Mouse (Mus musculus) MEL (cell line): ENCODE data around the gene Cmss1. TPM values are rescaled to one million over a fixed set of nuclear protein-coding genes. Genes with fewer than 3 reads are reported as not detected.

ENCODE experiments used
- DNase-seq: peaks from one replicate; pipeline ENCODE4 v3.0.0; 2011; ENCODE audit warnings: low read depth, low spot score
- H3K27ac ChIP-seq: 2 replicates; pipeline ENCODE4 v1.5.1; 2012; ENCODE audit warnings: low read depth, mild to moderate bottlenecking, control low read depth, low read length, moderate library complexity; ENCODE audit not compliant: control insufficient read depth
- H3K27me3 ChIP-seq, 2 experiments: fragments of 150-350 bp in 1 of 2; sonication (generic) in 1 of 2; 2 replicates each; pipeline ENCODE4 v1.6.1; 2012; ENCODE audit warnings: low read length in 2 of 2, mild to moderate bottlenecking in 2 of 2, improper control_type of control experiment in 1 of 2, moderate library complexity in 1 of 2; ENCODE audit not compliant: insufficient read depth in 2 of 2, control insufficient read depth in 1 of 2
- H3K36me3 ChIP-seq, 2 experiments: 2 replicates each; pipeline ENCODE4 v1.6.1; 2012 to 2014; ENCODE audit warnings: low read length in 2 of 2, improper control_type of control experiment in 1 of 2, inconsistent platforms in 1 of 2, mild to moderate bottlenecking in 1 of 2; ENCODE audit not compliant: insufficient read depth in 2 of 2, control insufficient read depth in 1 of 2
- H3K4me1 ChIP-seq, 2 experiments: fragments of 150-350 bp in 1 of 2; sonication (generic) in 1 of 2; 2 replicates each; pipeline ENCODE4 v1.6.1; 2012; ENCODE audit warnings: low read length in 2 of 2, improper control_type of control experiment in 1 of 2, mild to moderate bottlenecking in 1 of 2; ENCODE audit not compliant: insufficient read depth in 2 of 2, control insufficient read depth in 1 of 2
- H3K4me3 ChIP-seq, 2 experiments: fragments of 150-350 bp in 1 of 2; sonication (generic) in 1 of 2; 2 replicates each; pipeline ENCODE4 v1.5.1; 2012; ENCODE audit warnings: low read depth in 2 of 2, low read length in 2 of 2, mild to moderate bottlenecking in 2 of 2, moderate library complexity in 2 of 2, control low read depth in 1 of 2, improper control_type of control experiment in 1 of 2; ENCODE audit not compliant: control insufficient read depth in 1 of 2, insufficient read depth in 1 of 2
- H3K79me2 ChIP-seq: 2 replicates; pipeline ENCODE4 v1.6.1; 2012; ENCODE audit warnings: mild to moderate bottlenecking, low read length, moderate library complexity; ENCODE audit not compliant: control insufficient read depth, poor library complexity, insufficient read depth
- H3K9ac ChIP-seq: 2 replicates; pipeline ENCODE4 v1.6.1; 2012; ENCODE audit warnings: low read depth, mild to moderate bottlenecking, control low read depth, low read length, moderate library complexity; ENCODE audit not compliant: control insufficient read depth, poor library complexity, severe bottlenecking
- H3K9me3 ChIP-seq: fragments of 150-350 bp; sonication (generic); replicated peaks from 2 replicates; pipeline ENCODE4 v1.6.1; 2012; ENCODE audit warnings: mild to moderate bottlenecking, low read length, improper control_type of control experiment, moderate library complexity; ENCODE audit not compliant: insufficient read depth
- CTCF ChIP-seq, 3 experiments: IDR thresholded peaks in 2 of 3; conservative IDR thresholded peaks in 1 of 3; 2 replicates each; pipeline ENCODE4 v1.5.1; 2011 to 2012; ENCODE audit warnings: low read length in 3 of 3, low read depth in 2 of 3, mild to moderate bottlenecking in 2 of 3, improper control_type of control experiment in 1 of 3, inconsistent platforms in 1 of 3, mixed read lengths in 1 of 3, moderate library complexity in 1 of 3; ENCODE audit not compliant: control insufficient read depth in 1 of 3, insufficient read depth in 1 of 3, poor library complexity in 1 of 3, severe bottlenecking in 1 of 3
- E2F4 ChIP-seq: IDR thresholded peaks from 2 replicates; pipeline ENCODE4 v1.6.1; 2011; ENCODE audit warnings: low read depth, low read length, improper control_type of control experiment, borderline replicate concordance
- MAFK ChIP-seq: IDR thresholded peaks from 2 replicates; pipeline ENCODE4 v1.6.1; 2011; ENCODE audit warnings: low read depth, mild to moderate bottlenecking, low read length, improper control_type of control experiment, borderline replicate concordance
- MXI1 ChIP-seq: IDR thresholded peaks from 2 replicates; pipeline ENCODE4 v1.6.1; 2011; ENCODE audit warnings: mild to moderate bottlenecking, low read depth, low read length, improper control_type of control experiment
- MYC ChIP-seq: IDR thresholded peaks from 2 replicates; pipeline ENCODE4 v1.6.1; 2011; ENCODE audit warnings: low read depth, mild to moderate bottlenecking, low read length, improper control_type of control experiment, moderate library complexity
- POLR2A ChIP-seq, 2 experiments: IDR thresholded peaks; 2 replicates each; pipeline ENCODE4 v1.6.1; 2011 to 2012; ENCODE audit warnings: low read length in 2 of 2, mild to moderate bottlenecking in 2 of 2, control low read depth in 1 of 2, improper control_type of control experiment in 1 of 2, low read depth in 1 of 2, moderate library complexity in 1 of 2; ENCODE audit not compliant: control insufficient read depth in 1 of 2, insufficient read depth in 1 of 2, poor library complexity in 1 of 2
- POLR2AphosphoS5 ChIP-seq: IDR thresholded peaks from 2 replicates; pipeline ENCODE4 v1.6.1; 2012; ENCODE audit warnings: low read depth, borderline replicate concordance, mild to moderate bottlenecking, inconsistent platforms, low read length, moderate library complexity, mixed read lengths
- RAD21 ChIP-seq: IDR thresholded peaks from 2 replicates; pipeline ENCODE4 v1.6.1; 2011; ENCODE audit warnings: mild to moderate bottlenecking, low read depth, low read length, improper control_type of control experiment
- SIN3A ChIP-seq: IDR thresholded peaks from 2 replicates; pipeline ENCODE4 v1.6.1; 2012; ENCODE audit warnings: low read length, improper control_type of control experiment, inconsistent platforms
- SMC3 ChIP-seq: IDR thresholded peaks from 2 replicates; pipeline ENCODE4 v1.6.1; 2011; ENCODE audit warnings: low read depth, low read length, improper control_type of control experiment
- USF2 ChIP-seq, 2 experiments: IDR thresholded peaks; 2 replicates each; pipeline ENCODE4 v1.6.1; 2011 to 2012; ENCODE audit warnings: improper control_type of control experiment in 2 of 2, low read length in 2 of 2, borderline replicate concordance in 1 of 2, inconsistent platforms in 1 of 2, low read depth in 1 of 2, mild to moderate bottlenecking in 1 of 2; ENCODE audit not compliant: insufficient read depth in 1 of 2
- ZC3H11A ChIP-seq: IDR thresholded peaks from 2 replicates; pipeline ENCODE4 v1.6.1; 2012; ENCODE audit warnings: low read depth, mild to moderate bottlenecking, inconsistent platforms, low read length, improper control_type of control experiment
- ZKSCAN1 ChIP-seq: IDR thresholded peaks from 2 replicates; pipeline ENCODE4 v1.6.1; 2012; ENCODE audit warnings: low read depth, mild to moderate bottlenecking, inconsistent platforms, low read length, improper control_type of control experiment, moderate library complexity
- ZMIZ1 ChIP-seq: IDR thresholded peaks from 2 replicates; pipeline ENCODE4 v1.6.1; 2012; ENCODE audit warnings: low read depth, mild to moderate bottlenecking, inconsistent platforms, low read length, improper control_type of control experiment, moderate library complexity
- polyA plus RNA-seq, 2 experiments: library from polyadenylated mRNA; stranded (reverse) in 1 of 2; unstranded in 1 of 2; fragments of >175 nt in 1 of 2; fragments of >200 nt in 1 of 2; gene quantifications; 2 replicates each; pipeline versions ENCODE4 v1.2.1 to v1.2.4; 2012; ENCODE audit warnings: low replicate concordance in 2 of 2, low read depth in 1 of 2; ENCODE audit not compliant: insufficient read length in 2 of 2, insufficient read depth in 1 of 2, missing spikeins in 1 of 2
- total RNA-seq: library from RNA; depleted of rRNA; stranded (reverse); fragments of 300-350 nt; gene quantifications from 2 replicates; pipeline ENCODE4 v1.2.3, GENCODE M21; 2012

Cmss1 gene
- total and polyA plus RNA-seq, 3 experiments: 80.9 to 94.7 TPM; not detected in 1

DNA sequence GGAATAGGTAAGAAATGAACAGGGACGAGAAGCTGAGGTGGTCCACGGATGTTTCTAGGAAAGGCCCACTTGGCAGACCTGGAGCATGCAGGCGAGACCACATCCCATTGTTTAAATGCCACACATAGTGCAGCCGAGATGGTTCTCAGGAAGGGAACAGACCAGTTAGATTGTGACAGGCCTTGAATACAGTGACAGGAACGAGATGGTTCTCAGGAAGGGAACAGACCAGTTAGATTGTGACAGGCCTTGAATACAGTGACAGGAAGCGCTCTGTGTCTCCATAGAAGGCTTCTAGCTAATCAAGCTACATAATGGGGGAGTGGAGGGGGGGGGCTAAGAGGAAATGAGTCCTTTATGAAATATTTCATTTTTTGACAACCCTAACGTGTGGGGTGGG is 26.6 kb downstream of the Cmss1 start:
- TF ChIP-seq MXI1 (no peak), RAD21 (no peak), E2F4 (no peak), ZMIZ1 (no peak)

GRCm38 (mm10) chr16:57577519-57577918 is 29.1 kb downstream of the Cmss1 start:
- Histone ChIP-seq H3K27ac (no peak overlapping the region), H3K9ac (no peak overlapping the region), H3K4me1 (no peaks in the 10 kb centered on the region), H3K27me3 (no peaks in the 10 kb centered on the region), H3K4me3 (no peak overlapping the region), H3K79me2 (peaks cover 10% of the 10 kb centered on the region), H3K36me3 (no peaks in the 10 kb centered on the region), H3K9me3 (no peaks in the 10 kb centered on the region)
- DNase-seq: peak; percentile 40
- TF ChIP-seq CTCF (IDR thresholded peaks at IDR 0.05 in 2 of 3, conservative IDR thresholded peaks at IDR 0.05 in 1 of 3; ENCODE audit: control insufficient read depth in 1 of 3, insufficient read depth in 1 of 3, low read depth in 2 of 3, low read length in 3 of 3, poor library complexity in 1 of 3, severe bottlenecking in 1 of 3) (peak in 2 of 3 experiments; percentile 7 to 63; a peak in 2 of 6 replicates), ZC3H11A (peak; percentile 42), SMC3 (peak; percentile 50), ZKSCAN1 (no peak), RAD21 (peak; percentile 68)

More for the DNA sequence above, 26.6 kb downstream of the Cmss1 start:
- H3K9ac ChIP-seq: no peak overlapping the region
- peaks cover 23% of the 10 kb centered on the region for H3K79me2 ChIP-seq
- H3K27ac ChIP-seq: no peak overlapping the region
- H3K9me3 ChIP-seq: no peaks in the 10 kb centered on the region
- no peaks in the 10 kb centered on the region for H3K27me3 ChIP-seq
- no peak for DNase-seq
- peaks cover 3 to 5% of the 10 kb centered on the region in 2 experiments; a peak in 3 of 4 replicates for H3K4me1 ChIP-seq
- H3K36me3 ChIP-seq: peaks cover 0 to 6% of the 10 kb centered on the region in 2 experiments; a peak in 2 of 4 replicates
- H3K4me3 ChIP-seq: no peak overlapping the region

GRCm38 (mm10) chr16:57575764-57576388 is 30.8 kb downstream of the Cmss1 start:
- DNase-seq: no peak
- H3K4me1 ChIP-seq: no peaks in the 10 kb centered on the region; a peak in 1 of 4 replicates
- H3K27ac ChIP-seq: no peak overlapping the region
- no peak overlapping the region for H3K9ac ChIP-seq
- H3K36me3 ChIP-seq: no peaks in the 10 kb centered on the region; a peak in 1 of 4 replicates
- no peaks in the 10 kb centered on the region for H3K9me3 ChIP-seq
- peaks cover 18% of the 10 kb centered on the region for H3K79me2 ChIP-seq
- no peaks in the 10 kb centered on the region for H3K27me3 ChIP-seq
- no peak for TF ChIP-seq MYC
- no peak for TF ChIP-seq MAFK
- TF ChIP-seq ZC3H11A: no peak
- TF ChIP-seq RAD21: no peak
- TF ChIP-seq POLR2A (IDR thresholded peaks at IDR 0.05; ENCODE audit: control insufficient read depth in 1 of 2, insufficient read depth in 1 of 2, low read depth in 1 of 2, low read length in 2 of 2, poor library complexity in 1 of 2): no peak
- no peak for TF ChIP-seq USF2 (IDR thresholded peaks at IDR 0.05; ENCODE audit: borderline replicate concordance in 1 of 2, insufficient read depth in 1 of 2, low read depth in 1 of 2, low read length in 2 of 2)
- no peak for TF ChIP-seq POLR2AphosphoS5
- no peak for TF ChIP-seq SIN3A
- TF ChIP-seq E2F4: no peak
- no peak overlapping the region for H3K4me3 ChIP-seq
